Mouse (Mus musculus) forebrain, embryonic 16.5 days (tissue): Measurements from ENCODE around the gene Gm527. TPM values are rescaled to one million over a fixed set of nuclear protein-coding genes. Genes with fewer than 3 reads are reported as not detected.

Experiments used
- ATAC-seq: fragments of 200-750 bp; cut with Nextera tagmentation; 2 replicates; pipeline ENCODE4 v1.8.0; 2017; ENCODE audit warnings: mild to moderate bottlenecking, moderate library complexity
- H3K27ac ChIP-seq: fragments of 300-500 bp; sonication (generic); 2 replicates; pipeline ENCODE4 v1.5.1; 2014; ENCODE audit warnings: low read length, control low read depth
- H3K27me3 ChIP-seq: fragments of 300-500 bp; sonication (generic); replicated peaks from 2 replicates; pipeline ENCODE4 v1.6.1; 2014; ENCODE audit warnings: low read length; ENCODE audit not compliant: control insufficient read depth, insufficient read depth
- H3K36me3 ChIP-seq: fragments of 300-500 bp; sonication (generic); 2 replicates; pipeline ENCODE4 v1.6.1; 2014; ENCODE audit not compliant: control insufficient read depth, insufficient read depth
- H3K4me1 ChIP-seq: fragments of 300-500 bp; sonication (generic); replicated peaks from 2 replicates; pipeline ENCODE4 v1.6.1; 2014; ENCODE audit warnings: low read length; ENCODE audit not compliant: control insufficient read depth, insufficient read depth
- H3K4me2 ChIP-seq: fragments of 300-500 bp; sonication (generic); 2 replicates; pipeline ENCODE4 v1.6.1; 2014; ENCODE audit warnings: mild to moderate bottlenecking, low read length, control low read depth
- H3K4me3 ChIP-seq: fragments of 300-500 bp; sonication (generic); replicated peaks from 2 replicates; pipeline ENCODE4 v1.5.1; 2014; ENCODE audit warnings: mild to moderate bottlenecking, low read length, control low read depth
- H3K9ac ChIP-seq: fragments of 300-500 bp; sonication (generic); replicated peaks from 2 replicates; pipeline ENCODE4 v1.6.1; 2014; ENCODE audit warnings: low read depth, low read length, control low read depth
- H3K9me3 ChIP-seq: fragments of 300-500 bp; sonication (generic); 2 replicates; pipeline ENCODE4 v1.6.1; 2016; ENCODE audit warnings: low read length; ENCODE audit not compliant: control insufficient read depth
- WGBS: fragments of 180-500 bp; shearing (Covaris S2); extraction: QIAGEN DNeasy Blood & Tissue Kit; methylation state at CpG from one replicate; pipeline ENCODE4 v1.1.7; 2014; 5-methylcytosine and 5-hydroxymethylcytosine counted together
- polyA plus RNA-seq: library from polyadenylated mRNA; unstranded; fragments of >200 nt; fragmentation: Nextera tagmentation; extraction: Ambion mirVana; gene quantifications from 2 replicates; pipeline ENCODE4 v1.2.1, GENCODE M21; 2015

Gm527 gene
- polyA plus RNA-seq, result 2.5 and 3.0 TPM in 2 replicates

DNA sequence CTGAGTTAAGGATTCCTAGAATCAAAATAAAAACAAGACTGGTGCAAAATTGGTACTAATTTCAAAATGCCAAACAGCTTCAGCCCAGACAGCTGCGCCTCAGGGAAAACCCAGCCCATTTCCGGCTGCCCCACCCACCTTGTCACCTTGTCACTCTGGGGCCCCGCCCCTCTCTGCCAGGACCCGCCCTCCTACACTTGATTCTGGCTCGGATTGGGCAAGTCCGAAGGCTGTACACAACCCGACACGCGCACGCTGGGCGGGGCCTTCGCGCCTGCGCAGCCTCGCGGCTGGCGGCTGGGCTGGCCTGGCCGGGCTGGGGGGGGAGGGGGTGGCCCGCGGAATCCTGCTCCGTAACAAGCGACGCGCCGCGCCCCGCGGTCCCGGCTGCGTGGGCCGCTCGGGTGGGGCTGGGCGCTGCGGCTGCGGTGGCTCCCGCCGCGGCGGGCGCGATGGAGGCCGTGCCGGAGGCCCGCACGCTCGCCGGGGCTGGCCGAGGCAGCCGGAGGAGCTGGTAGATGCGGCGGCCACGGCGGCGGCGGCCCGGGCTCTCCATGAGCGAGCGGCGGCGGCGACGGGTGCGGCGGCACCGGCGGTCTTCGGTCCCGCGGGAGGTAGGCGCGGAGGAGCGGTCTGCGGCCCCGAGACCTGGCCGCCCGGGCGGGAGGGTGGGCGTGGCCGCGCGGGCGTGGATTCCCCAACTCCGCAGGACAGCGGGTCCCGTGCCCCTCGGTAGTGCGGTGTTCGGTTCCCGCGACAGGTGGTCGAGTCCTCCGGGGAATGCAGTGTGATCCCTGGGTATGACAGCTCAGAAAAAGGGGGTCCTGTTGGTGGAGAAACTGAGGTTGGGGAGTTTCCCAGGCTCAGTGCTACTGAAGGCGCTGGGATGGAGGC lies at the start of gene Gm527:
Gm527 (plus strand) TSS at position 329 of the 894 bp plus-strand sequence.
- no peaks in the 10 kb centered on the region for H3K9me3 ChIP-seq
- no peaks in the 10 kb centered on the region for H3K27me3 ChIP-seq
- peaks cover 2% of the 10 kb centered on the region; the same call in 1 of the 2 replicates for H3K36me3 ChIP-seq
- WGBS, result under 1% methylated on average over 84 of the region's 93 CpGs
- H3K9ac ChIP-seq, result peak within 1 kb of the TSS; percentile 86
- H3K27ac ChIP-seq, result peak within 1 kb of the TSS; percentile 50
- peak within 1 kb of the TSS; percentile 84 for H3K4me3 ChIP-seq
- peak; percentile 100 for ATAC-seq
- peaks cover 4% of the 10 kb centered on the region; the same call in 1 of the 2 replicates for H3K4me1 ChIP-seq
- peak within 1 kb of the TSS; percentile 78 for H3K4me2 ChIP-seq

DNA sequence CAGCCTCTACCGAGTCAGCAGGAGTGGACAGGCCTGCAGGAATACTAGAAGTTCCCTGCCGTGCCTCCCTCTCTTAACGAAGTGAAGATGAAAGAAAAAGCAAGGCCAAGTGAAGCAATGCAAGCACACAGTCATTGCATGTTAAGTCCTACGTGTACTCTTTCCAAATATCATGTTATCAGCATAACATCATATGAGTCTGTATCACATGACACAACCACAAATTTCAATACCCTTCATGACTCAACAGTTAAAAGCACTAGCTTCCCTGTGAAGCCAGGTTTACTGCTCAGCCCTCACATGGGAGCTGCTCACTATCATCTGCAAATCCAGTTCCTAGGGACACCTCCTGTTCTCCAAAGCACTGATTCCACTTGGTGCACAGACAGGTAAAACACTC lies 46.6 kb upstream of the Gm527 start:
- no peak overlapping the region for H3K4me2 ChIP-seq
- H3K9me3 ChIP-seq, result no peaks in the 10 kb centered on the region
- ATAC-seq, result no peak
- H3K4me1 ChIP-seq, result no peaks in the 10 kb centered on the region
- no peaks in the 10 kb centered on the region for H3K27me3 ChIP-seq
- H3K36me3 ChIP-seq, result no peaks in the 10 kb centered on the region
- H3K4me3 ChIP-seq, result no peak overlapping the region
- H3K9ac ChIP-seq, result no peak overlapping the region
- no peak overlapping the region for H3K27ac ChIP-seq
- WGBS, result 44% methylated on average over 4 of the region's 4 CpGs

DNA sequence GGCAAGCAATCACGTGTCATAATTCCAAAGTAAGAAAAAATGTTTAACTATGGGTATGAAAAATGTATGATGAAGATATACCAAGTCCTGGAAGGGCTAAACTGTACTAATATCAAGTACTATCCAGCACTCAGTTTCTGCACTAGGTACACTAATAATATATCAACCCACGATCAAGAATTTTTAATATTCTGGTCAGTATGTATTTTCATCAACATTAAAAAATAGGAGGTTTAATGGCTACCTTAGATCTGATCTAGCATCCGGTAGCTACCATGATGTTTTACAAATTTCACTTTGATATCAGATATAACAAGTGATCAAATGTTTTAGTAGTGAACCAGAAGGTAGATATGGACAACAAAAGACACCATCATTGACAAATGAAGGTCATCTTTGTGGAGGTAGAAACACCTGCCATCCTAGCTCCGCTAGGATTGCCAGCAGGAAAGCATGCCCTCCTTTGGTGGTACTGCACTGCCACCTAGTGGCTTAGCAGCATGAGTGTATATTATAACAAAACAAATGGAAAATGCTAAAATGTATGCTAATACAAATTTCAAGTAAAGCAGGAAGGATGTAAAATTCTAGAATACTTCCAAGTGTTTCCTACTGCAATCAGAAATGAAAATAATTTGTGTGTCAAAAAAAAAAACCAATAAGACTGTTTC lies 20.5 kb upstream of the Gm527 start:
- 45% methylated on average over 4 of the region's 4 CpGs for WGBS
- peak; percentile 79 for ATAC-seq
- no peak overlapping the region for H3K27ac ChIP-seq
- no peaks in the 10 kb centered on the region for H3K27me3 ChIP-seq
- H3K4me3 ChIP-seq, result no peak overlapping the region
- H3K4me2 ChIP-seq, result no peak overlapping the region
- H3K9me3 ChIP-seq, result no peaks in the 10 kb centered on the region
- H3K36me3 ChIP-seq, result no peaks in the 10 kb centered on the region
- no peak overlapping the region for H3K9ac ChIP-seq
- no peaks in the 10 kb centered on the region for H3K4me1 ChIP-seq

DNA sequence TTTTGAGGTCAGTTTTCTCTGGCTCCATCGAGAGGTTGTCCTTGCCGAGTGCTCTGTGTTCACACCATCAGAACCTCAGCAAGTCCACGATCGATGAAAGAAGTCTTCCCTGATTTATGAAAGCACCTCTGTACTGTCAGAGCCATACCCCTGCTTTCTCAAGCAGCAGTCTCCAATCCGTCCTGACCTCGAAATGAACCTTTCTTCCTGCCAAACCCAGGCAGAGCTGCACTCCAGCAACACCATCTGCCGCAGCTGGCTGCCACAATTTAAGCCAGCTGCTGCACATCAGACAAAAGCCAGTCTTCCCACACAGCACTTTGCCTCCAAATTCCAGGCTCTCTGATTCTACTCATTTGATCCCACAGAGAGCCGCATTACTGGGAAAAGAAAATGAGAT lies 15.2 kb upstream of the Gm527 start:
- Histone ChIP-seq H3K9ac (no peak overlapping the region), H3K36me3 (no peaks in the 10 kb centered on the region), H3K9me3 (no peaks in the 10 kb centered on the region), H3K4me3 (no peak overlapping the region), H3K27me3 (no peaks in the 10 kb centered on the region), H3K4me2 (no peak overlapping the region), H3K4me1 (no peaks in the 10 kb centered on the region), H3K27ac (no peak overlapping the region)
- ATAC-seq, result peak; percentile 59
- 56% methylated on average over 8 of the region's 8 CpGs for WGBS

DNA sequence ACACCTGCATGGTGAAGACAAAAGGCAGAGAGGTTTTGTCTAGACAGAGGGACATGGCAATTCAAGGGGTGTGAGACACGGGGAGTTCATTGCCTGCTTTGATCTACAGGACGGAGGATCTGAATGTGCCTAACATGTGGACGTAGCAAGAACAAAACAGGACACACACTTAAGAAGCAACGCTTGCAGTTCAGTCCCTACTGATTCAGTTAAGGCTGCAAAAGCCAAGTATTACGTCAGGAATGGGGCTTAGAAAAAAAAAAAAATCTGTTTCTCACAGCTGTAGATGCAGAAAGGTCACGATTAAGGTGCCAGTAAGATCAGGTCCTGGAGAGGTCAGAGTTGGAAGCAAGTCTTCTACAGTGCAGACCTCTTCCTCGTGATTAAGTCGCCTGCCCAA lies 14.5 kb upstream of the Gm527 start:
- H3K9me3 ChIP-seq, result no peaks in the 10 kb centered on the region
- H3K27me3 ChIP-seq, result no peaks in the 10 kb centered on the region
- H3K4me2 ChIP-seq, result no peak overlapping the region
- H3K4me3 ChIP-seq, result no peak overlapping the region
- H3K4me1 ChIP-seq, result no peaks in the 10 kb centered on the region
- ATAC-seq, result no peak
- WGBS, result 75% methylated on average over 8 of the region's 8 CpGs
- H3K9ac ChIP-seq, result no peak overlapping the region
- H3K36me3 ChIP-seq, result no peaks in the 10 kb centered on the region
- H3K27ac ChIP-seq, result no peak overlapping the region

DNA sequence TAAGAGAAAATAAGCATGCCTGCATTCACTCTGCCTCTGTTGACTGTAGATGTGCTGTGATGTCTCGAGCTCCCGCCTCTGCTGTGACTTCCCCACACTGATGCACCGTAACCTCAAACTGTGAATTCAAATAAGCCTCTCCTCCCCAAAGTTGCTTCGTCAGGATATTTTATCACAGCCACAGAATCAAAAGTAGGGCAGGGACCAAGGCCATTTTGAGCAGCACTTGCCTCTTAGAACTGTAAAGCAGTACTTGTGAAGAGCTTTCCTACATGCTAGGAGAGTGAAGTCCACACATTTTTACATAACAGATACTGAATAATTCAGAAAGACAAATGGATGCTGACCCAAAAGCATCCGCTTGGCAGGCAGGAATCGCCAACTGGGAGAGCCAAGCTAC lies 4.7 kb upstream of the Gm527 start:
- no peak overlapping the region for H3K27ac ChIP-seq
- H3K27me3 ChIP-seq, result no peaks in the 10 kb centered on the region
- no peaks in the 10 kb centered on the region for H3K9me3 ChIP-seq
- H3K4me3 ChIP-seq, result no peak overlapping the region
- no peaks in the 10 kb centered on the region for H3K36me3 ChIP-seq
- no peak overlapping the region for H3K4me2 ChIP-seq
- WGBS, result 73% methylated on average over 6 of the region's 6 CpGs
- ATAC-seq, result no peak
- no peaks in the 10 kb centered on the region for H3K4me1 ChIP-seq
- H3K9ac ChIP-seq, result no peak overlapping the region

DNA sequence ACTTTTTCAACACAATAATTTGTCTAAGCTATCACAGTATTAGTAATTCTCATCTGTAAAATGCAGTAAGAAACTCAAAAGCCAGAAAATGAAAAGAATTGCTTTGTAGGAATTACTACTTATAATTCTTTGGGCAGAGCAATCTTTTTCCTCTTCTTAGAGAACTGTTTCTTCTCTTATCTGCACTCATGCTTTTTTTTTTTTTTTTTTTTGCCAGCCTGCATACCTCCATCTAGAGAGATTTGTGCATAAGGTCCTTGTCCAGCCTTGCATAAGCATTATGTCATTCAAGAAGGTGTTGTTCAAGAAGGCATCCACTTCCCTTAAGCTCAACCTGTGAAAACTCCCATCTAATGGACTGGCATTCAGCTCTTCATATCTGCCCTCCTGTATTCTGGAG lies 971 bp upstream of the Gm527 start:
- H3K4me3 ChIP-seq, result no peak overlapping the region
- no peak overlapping the region for H3K4me2 ChIP-seq
- H3K36me3 ChIP-seq, result no peaks in the 10 kb centered on the region
- no peak overlapping the region for H3K9ac ChIP-seq
- H3K9me3 ChIP-seq, result no peaks in the 10 kb centered on the region
- ATAC-seq, result no peak
- H3K27me3 ChIP-seq, result no peaks in the 10 kb centered on the region
- no peak overlapping the region for H3K27ac ChIP-seq
- peaks cover 4% of the 10 kb centered on the region; the same call in 1 of the 2 replicates for H3K4me1 ChIP-seq

DNA sequence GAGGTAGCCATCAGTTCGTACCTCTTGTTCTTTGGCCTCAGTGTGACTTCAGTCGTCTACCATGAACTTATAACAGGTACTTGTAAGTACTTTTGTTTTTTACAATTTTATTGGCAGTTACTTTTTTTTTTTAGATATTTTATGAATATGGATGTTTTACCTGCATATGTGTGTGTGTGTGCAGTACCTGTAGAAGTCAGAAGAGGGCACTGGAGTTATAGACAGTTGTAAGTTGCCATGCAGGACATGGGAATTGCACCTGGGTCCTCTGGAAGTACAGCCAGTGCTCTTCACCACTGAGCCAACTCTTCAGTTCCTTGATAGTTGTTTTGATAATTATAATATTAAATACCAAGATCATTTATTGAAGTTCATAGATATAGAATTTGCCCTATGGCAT lies 19.8 kb downstream of the Gm527 start:
- no peak overlapping the region for H3K27ac ChIP-seq
- 84% methylated on average over 2 of the region's 2 CpGs for WGBS
- H3K36me3 ChIP-seq, result peaks cover 8% of the 10 kb centered on the region; the same call in 1 of the 2 replicates
- no peaks in the 10 kb centered on the region for H3K4me1 ChIP-seq
- no peak for ATAC-seq
- H3K4me2 ChIP-seq, result no peak overlapping the region
- no peak overlapping the region for H3K4me3 ChIP-seq
- no peaks in the 10 kb centered on the region for H3K27me3 ChIP-seq
- no peak overlapping the region for H3K9ac ChIP-seq
- no peaks in the 10 kb centered on the region for H3K9me3 ChIP-seq

DNA sequence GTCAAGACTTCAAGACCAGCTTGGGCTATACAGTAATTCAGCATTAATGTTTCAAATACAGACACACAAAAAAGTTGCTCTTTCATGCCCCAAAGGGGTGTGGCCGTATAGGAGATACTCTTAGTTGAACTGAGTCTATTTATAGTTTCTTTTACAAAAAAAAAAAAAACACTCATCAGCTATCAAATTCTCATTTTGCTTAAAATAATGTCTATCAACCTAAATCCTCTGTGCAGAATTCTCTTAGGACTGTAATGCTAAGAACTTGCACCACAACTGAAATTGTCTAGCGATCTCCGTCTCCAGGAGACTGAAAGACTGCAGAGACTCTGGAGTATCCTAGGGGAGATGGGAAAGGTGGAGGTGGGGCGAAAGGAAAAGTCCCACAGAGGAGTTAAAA lies 46.9 kb downstream of the Gm527 start:
- H3K4me2 ChIP-seq, result peak overlapping the region; percentile 62
- peak overlapping the region; percentile 89 for H3K4me3 ChIP-seq
- no peaks in the 10 kb centered on the region for H3K9me3 ChIP-seq
- H3K4me1 ChIP-seq, result peaks cover 26% of the 10 kb centered on the region
- H3K27ac ChIP-seq, result no peak overlapping the region
- 28% methylated on average over 4 of the region's 4 CpGs for WGBS
- no peaks in the 10 kb centered on the region for H3K36me3 ChIP-seq
- no peak for ATAC-seq
- H3K9ac ChIP-seq, result peak overlapping the region; percentile 57
- no peaks in the 10 kb centered on the region for H3K27me3 ChIP-seq
